Mouse (Mus musculus) kidney, adult 9 months (tissue): ENCODE measurements around the gene Upp2.
A peak's percentile ranks its signal among the peaks of the same experiment; 100 is the strongest.

Experiments
- DNase-seq: peaks from one replicate; pipeline ENCODE4 v3.0.0; 2022

The Upp2 gene

GRCm38 (mm10) chr2:58552296-58552695 is 14.8 kb upstream of the Upp2 start:
- DNase-seq = peak; percentile 48

- DNase-seq = no peak
Measured at GRCm38 (mm10) chr2:58557045-58557845, 9.9 kb upstream of the Upp2 start.

- DNase-seq = no peak
Measured at GRCm38 (mm10) chr2:58562137-58562536, 5.0 kb upstream of the Upp2 start.

GRCm38 (mm10) chr2:58565267-58565666 is 1.8 kb upstream of the Upp2 start:
- no peak for DNase-seq

GRCm38 (mm10) chr2:58566049-58566409 is 1.1 kb upstream of the Upp2 start:
- DNase-seq = peak; percentile 29

- DNase-seq = peak; percentile 65
Measured at GRCm38 (mm10) chr2:58566410-58567065, 560 bp upstream of the Upp2 start.

- peak; percentile 31 for DNase-seq
Measured at GRCm38 (mm10) chr2:58567866-58568719, 995 bp downstream of the Upp2 start.

GRCm38 (mm10) chr2:58568841-58569645 is 1.9 kb downstream of the Upp2 start:
- no peak for DNase-seq

- no peak for DNase-seq
Measured at GRCm38 (mm10) chr2:58574167-58574566, 7.1 kb downstream of the Upp2 start.

GRCm38 (mm10) chr2:58586311-58586710 is 19.2 kb downstream of the Upp2 start:
- no peak for DNase-seq

GRCm38 (mm10) chr2:58589637-58590036 is 22.5 kb downstream of the Upp2 start:
- no peak for DNase-seq

GRCm38 (mm10) chr2:58590055-58590454 is 23.0 kb downstream of the Upp2 start:
- DNase-seq = no peak

- no peak for DNase-seq
Measured at GRCm38 (mm10) chr2:58595350-58595749, 28.3 kb downstream of the Upp2 start.

GRCm38 (mm10) chr2:58596774-58597342 is 29.8 kb downstream of the Upp2 start:
- DNase-seq = no peak

- no peak for DNase-seq
Measured at GRCm38 (mm10) chr2:58597556-58597955, 30.5 kb downstream of the Upp2 start.

- DNase-seq = no peak
Measured at GRCm38 (mm10) chr2:58599639-58600038, 32.5 kb downstream of the Upp2 start.

- DNase-seq = no peak
Measured at GRCm38 (mm10) chr2:58601382-58601781, 34.3 kb downstream of the Upp2 start.

- no peak for DNase-seq
Measured at GRCm38 (mm10) chr2:58603379-58603778, 36.3 kb downstream of the Upp2 start.

GRCm38 (mm10) chr2:58604791-58605190 is 37.7 kb downstream of the Upp2 start:
- no peak for DNase-seq

GRCm38 (mm10) chr2:58613720-58614119 is 46.6 kb downstream of the Upp2 start:
- DNase-seq = no peak

- no peak for DNase-seq
Measured at GRCm38 (mm10) chr2:58614851-58615250, 47.8 kb downstream of the Upp2 start.

GRCm38 (mm10) chr2:58615766-58616165 is 48.7 kb downstream of the Upp2 start:
- no peak for DNase-seq
